Mouse (Mus musculus): Measurements from ENCODE around the gene Gm11020. TPM values are rescaled to one million over a fixed set of nuclear protein-coding genes. Genes with fewer than 3 reads are reported as not detected.

Gm11020 gene
- polyA plus RNA-seq, 1 experiment from 2014 or later = not detected

GRCm38 (mm10) chr8:104353186-104353585 lies 31.8 kb downstream of the Gm11020 start:
- H3K36me3 ChIP-seq (ENCODE audit: control insufficient read depth, insufficient read depth, low read length) = peaks cover 8% of the 10 kb centered on the region
- no peaks in the 10 kb centered on the region for H3K27me3 ChIP-seq (ENCODE audit: control insufficient read depth, insufficient read depth, low read depth, low read length)
- H3K9me3 ChIP-seq (replicated peaks; ENCODE audit: control insufficient read depth, low read length, poor library complexity, severe bottlenecking) = no peaks in the 10 kb centered on the region
- no peaks in the 10 kb centered on the region for H3K4me1 ChIP-seq (ENCODE audit: control insufficient read depth, insufficient read depth, low read length)
- WGBS = 48% methylated on average over 5 of the region's 5 CpGs
- no peak overlapping the region for H3K9ac ChIP-seq (ENCODE audit: low read depth, low read length)
- peak; percentile 63 for ATAC-seq
- H3K27ac ChIP-seq (ENCODE audit: low read length) = peak overlapping the region; percentile 53
- no peak overlapping the region for H3K4me3 ChIP-seq (ENCODE audit: low read depth, low read length)
- no peak overlapping the region for H3K4me2 ChIP-seq (ENCODE audit: low read length)

DNA sequence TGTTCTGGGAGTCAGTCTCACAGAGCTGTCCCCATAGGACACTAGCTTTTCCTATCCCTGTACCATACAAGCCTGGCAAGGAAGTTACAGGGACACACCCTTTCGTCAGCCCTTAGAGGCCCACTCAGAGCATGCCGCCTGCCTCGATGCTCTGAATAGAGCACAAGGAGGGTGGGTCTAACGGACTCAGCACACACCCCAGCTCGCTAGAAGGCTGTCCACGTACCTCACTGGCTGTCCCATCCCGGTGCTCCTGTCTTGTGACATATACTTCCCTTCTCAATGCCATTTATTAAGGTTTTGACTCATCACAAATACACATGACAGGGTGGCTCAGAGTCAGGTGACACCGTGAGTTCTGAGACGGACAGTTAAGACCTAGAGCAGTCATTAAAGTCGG lies 33.1 kb downstream of the Gm11020 start:
- no peak overlapping the region for H3K4me2 ChIP-seq (ENCODE audit: low read length)
- ATAC-seq = no peak
- no peak overlapping the region for H3K27ac ChIP-seq (ENCODE audit: low read length)
- 92% methylated on average over 10 of the region's 10 CpGs for WGBS
- H3K4me1 ChIP-seq (ENCODE audit: control insufficient read depth, insufficient read depth, low read length) = no peaks in the 10 kb centered on the region
- no peaks in the 10 kb centered on the region for H3K27me3 ChIP-seq (ENCODE audit: control insufficient read depth, insufficient read depth, low read depth, low read length)
- no peaks in the 10 kb centered on the region for H3K9me3 ChIP-seq (replicated peaks; ENCODE audit: control insufficient read depth, low read length, poor library complexity, severe bottlenecking)
- H3K36me3 ChIP-seq (ENCODE audit: control insufficient read depth, insufficient read depth, low read length) = peaks cover 8% of the 10 kb centered on the region
- H3K9ac ChIP-seq (ENCODE audit: low read depth, low read length) = no peak overlapping the region
- H3K4me3 ChIP-seq (ENCODE audit: low read depth, low read length) = no peak overlapping the region

- Histone ChIP-seq H3K27me3 (ENCODE audit: control insufficient read depth, insufficient read depth, low read depth, low read length) (no peaks in the 10 kb centered on the region), H3K4me2 (ENCODE audit: low read length) (no peak overlapping the region), H3K27ac (ENCODE audit: low read length) (no peak overlapping the region), H3K9me3 (replicated peaks; ENCODE audit: control insufficient read depth, low read length, poor library complexity, severe bottlenecking) (no peaks in the 10 kb centered on the region), H3K36me3 (ENCODE audit: control insufficient read depth, insufficient read depth, low read length) (peaks cover 8% of the 10 kb centered on the region), H3K4me1 (ENCODE audit: control insufficient read depth, insufficient read depth, low read length) (no peaks in the 10 kb centered on the region), H3K4me3 (ENCODE audit: low read depth, low read length) (no peak overlapping the region), H3K9ac (ENCODE audit: low read depth, low read length) (no peak overlapping the region)
- 63% methylated on average over 3 of the region's 3 CpGs for WGBS
- ATAC-seq = 0 out of 2 replicates have a peak, but pooled peaks have one; percentile 36
Observed at GRCm38 (mm10) chr8:104358637-104359036, 37.3 kb downstream of the Gm11020 start.

- no peak for ATAC-seq
- H3K9ac ChIP-seq (ENCODE audit: low read depth, low read length) = no peak overlapping the region
- WGBS = 65% methylated on average over 15 of the region's 15 CpGs
- H3K4me1 ChIP-seq (ENCODE audit: control insufficient read depth, insufficient read depth, low read length) = no peaks in the 10 kb centered on the region
- no peak overlapping the region for H3K27ac ChIP-seq (ENCODE audit: low read length)
- no peaks in the 10 kb centered on the region for H3K27me3 ChIP-seq (ENCODE audit: control insufficient read depth, insufficient read depth, low read depth, low read length)
- H3K4me2 ChIP-seq (ENCODE audit: low read length) = no peak overlapping the region
- no peaks in the 10 kb centered on the region for H3K9me3 ChIP-seq (replicated peaks; ENCODE audit: control insufficient read depth, low read length, poor library complexity, severe bottlenecking)
- H3K36me3 ChIP-seq (ENCODE audit: control insufficient read depth, insufficient read depth, low read length) = peaks cover 6% of the 10 kb centered on the region
- H3K4me3 ChIP-seq (ENCODE audit: low read depth, low read length) = no peak overlapping the region
Observed at GRCm38 (mm10) chr8:104359778-104360456, 38.5 kb downstream of the Gm11020 start.

DNA sequence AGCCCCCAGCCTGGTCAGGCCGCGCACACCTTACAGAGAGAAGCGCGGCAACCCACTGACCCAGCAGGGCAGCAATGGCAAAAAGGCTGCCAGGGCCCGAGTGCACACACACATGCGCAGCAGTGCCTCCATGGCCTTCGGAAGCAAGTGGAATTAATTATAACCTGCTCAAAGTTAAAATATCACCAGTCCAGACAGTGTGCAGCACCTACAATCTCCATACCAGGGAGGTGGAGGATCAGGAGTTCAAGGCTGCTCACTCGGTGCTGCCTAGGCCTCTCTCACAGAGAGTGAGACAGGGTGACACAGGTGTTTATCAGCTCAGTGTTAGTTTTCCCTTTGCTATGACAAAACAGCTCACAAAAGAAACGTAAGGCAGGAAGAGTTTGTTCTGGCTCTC lies 44.3 kb downstream of the Gm11020 start:
- Histone ChIP-seq H3K27ac (ENCODE audit: low read length) (no peak overlapping the region), H3K9ac (ENCODE audit: low read depth, low read length) (no peak overlapping the region), H3K27me3 (ENCODE audit: control insufficient read depth, insufficient read depth, low read depth, low read length) (no peaks in the 10 kb centered on the region), H3K9me3 (replicated peaks; ENCODE audit: control insufficient read depth, low read length, poor library complexity, severe bottlenecking) (no peaks in the 10 kb centered on the region), H3K4me2 (ENCODE audit: low read length) (no peak overlapping the region), H3K4me3 (ENCODE audit: low read depth, low read length) (no peak overlapping the region), H3K4me1 (ENCODE audit: control insufficient read depth, insufficient read depth, low read length) (peaks cover 10% of the 10 kb centered on the region), H3K36me3 (ENCODE audit: control insufficient read depth, insufficient read depth, low read length) (no peaks in the 10 kb centered on the region)
- 92% methylated on average over 9 of the region's 9 CpGs for WGBS
- ATAC-seq = no peak

DNA sequence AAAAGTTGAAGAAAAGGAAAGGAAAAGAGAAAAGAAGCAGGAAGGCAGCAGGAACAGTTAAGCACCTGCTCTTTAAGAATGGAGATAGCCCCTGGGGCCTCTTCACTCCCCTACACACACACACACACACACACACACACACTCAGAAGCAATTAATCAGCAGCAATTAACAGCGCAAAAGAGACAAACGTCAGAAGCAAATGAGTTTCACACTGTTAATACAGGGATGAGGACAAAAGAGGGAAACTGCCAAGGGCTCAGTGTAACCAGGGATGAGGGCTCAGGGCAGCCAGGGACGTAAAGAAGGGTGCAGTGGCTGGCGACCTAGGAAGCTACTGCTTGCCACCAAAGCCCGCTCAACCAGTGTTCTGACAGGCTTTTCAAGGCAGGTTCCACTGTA lies 46.0 kb downstream of the Gm11020 start:
- Histone ChIP-seq H3K27ac (ENCODE audit: low read length) (no peak overlapping the region), H3K9me3 (replicated peaks; ENCODE audit: control insufficient read depth, low read length, poor library complexity, severe bottlenecking) (no peaks in the 10 kb centered on the region), H3K4me3 (ENCODE audit: low read depth, low read length) (no peak overlapping the region), H3K4me1 (ENCODE audit: control insufficient read depth, insufficient read depth, low read length) (peaks cover 10% of the 10 kb centered on the region), H3K4me2 (ENCODE audit: low read length) (no peak overlapping the region), H3K9ac (ENCODE audit: low read depth, low read length) (peak overlapping the region; percentile 45; the same call in 1 of the 2 replicates), H3K27me3 (ENCODE audit: control insufficient read depth, insufficient read depth, low read depth, low read length) (no peaks in the 10 kb centered on the region), H3K36me3 (ENCODE audit: control insufficient read depth, insufficient read depth, low read length) (no peaks in the 10 kb centered on the region)
- ATAC-seq = no peak
- WGBS = 36% methylated on average over 5 of the region's 5 CpGs

DNA sequence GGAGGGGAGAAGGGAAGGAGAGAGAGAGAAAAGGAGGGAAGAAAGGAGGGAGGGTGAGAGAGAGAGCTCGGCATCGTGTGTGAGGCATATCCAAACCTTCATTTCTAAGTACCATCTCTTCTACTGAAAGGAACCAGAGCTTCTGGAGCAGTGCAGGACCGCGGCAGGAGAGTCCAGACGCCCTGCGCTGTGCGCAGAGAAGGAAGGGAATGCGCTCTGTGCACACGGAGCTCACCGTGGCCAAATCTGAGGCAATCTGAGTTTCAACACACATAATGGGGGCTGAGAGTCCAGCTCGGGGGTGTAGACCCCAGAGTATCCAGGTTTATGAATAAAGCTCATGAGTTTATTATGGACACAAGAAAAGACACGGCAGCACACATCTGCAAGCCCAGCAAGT lies 48.2 kb downstream of the Gm11020 start:
- Histone ChIP-seq H3K9ac (ENCODE audit: low read depth, low read length) (no peak overlapping the region), H3K27me3 (ENCODE audit: control insufficient read depth, insufficient read depth, low read depth, low read length) (no peaks in the 10 kb centered on the region), H3K9me3 (replicated peaks; ENCODE audit: control insufficient read depth, low read length, poor library complexity, severe bottlenecking) (no peaks in the 10 kb centered on the region), H3K4me1 (ENCODE audit: control insufficient read depth, insufficient read depth, low read length) (peaks cover 18% of the 10 kb centered on the region), H3K4me3 (ENCODE audit: low read depth, low read length) (no peak overlapping the region), H3K4me2 (ENCODE audit: low read length) (no peak overlapping the region), H3K27ac (ENCODE audit: low read length) (no peak overlapping the region), H3K36me3 (ENCODE audit: control insufficient read depth, insufficient read depth, low read length) (no peaks in the 10 kb centered on the region)
- ATAC-seq = peak; percentile 28; the same call in 1 of the 2 replicates
- 78% methylated on average over 12 of the region's 12 CpGs for WGBS

DNA sequence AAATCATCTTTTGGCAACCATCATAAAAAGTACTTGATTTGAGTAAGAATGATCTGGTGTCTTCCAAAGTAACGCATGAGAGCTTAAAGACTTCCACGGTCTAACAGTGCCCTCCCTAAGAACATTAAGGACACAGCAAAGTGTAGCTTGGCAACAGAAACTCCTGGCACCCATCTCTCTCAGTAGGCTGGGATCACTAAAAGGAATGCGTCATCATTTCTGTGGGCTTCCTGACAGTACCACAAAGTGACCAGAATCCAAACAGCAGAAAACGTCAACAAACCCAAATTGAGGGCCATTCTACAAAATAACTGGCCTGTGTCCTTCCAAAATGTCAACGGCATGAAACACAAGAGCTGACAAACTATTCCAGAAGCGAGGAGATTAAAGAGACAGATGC lies 48.7 kb downstream of the Gm11020 start:
- H3K27ac ChIP-seq (ENCODE audit: low read length) = no peak overlapping the region

GRCm38 (mm10) chr8:104371121-104371520 lies 49.8 kb downstream of the Gm11020 start:
- H3K4me1 ChIP-seq (ENCODE audit: control insufficient read depth, insufficient read depth, low read length) = peaks cover 31% of the 10 kb centered on the region
- 89% methylated on average over 6 of the region's 6 CpGs for WGBS
- H3K4me2 ChIP-seq (ENCODE audit: low read length) = no peak overlapping the region
- H3K27ac ChIP-seq (ENCODE audit: low read length) = no peak overlapping the region
- H3K9me3 ChIP-seq (replicated peaks; ENCODE audit: control insufficient read depth, low read length, poor library complexity, severe bottlenecking) = no peaks in the 10 kb centered on the region
- H3K27me3 ChIP-seq (ENCODE audit: control insufficient read depth, insufficient read depth, low read depth, low read length) = no peaks in the 10 kb centered on the region
- ATAC-seq = no peak
- no peak overlapping the region for H3K9ac ChIP-seq (ENCODE audit: low read depth, low read length)
- H3K36me3 ChIP-seq (ENCODE audit: control insufficient read depth, insufficient read depth, low read length) = no peaks in the 10 kb centered on the region
- no peak overlapping the region for H3K4me3 ChIP-seq (ENCODE audit: low read depth, low read length)

More for the DNA sequence above, 48.7 kb downstream of the Gm11020 start:
- H3K9me3 ChIP-seq (replicated peaks; ENCODE audit: control insufficient read depth, low read length, poor library complexity, severe bottlenecking) = no peaks in the 10 kb centered on the region
- H3K27me3 ChIP-seq (ENCODE audit: control insufficient read depth, insufficient read depth, low read depth, low read length) = no peaks in the 10 kb centered on the region
- no peak overlapping the region for H3K9ac ChIP-seq (ENCODE audit: low read depth, low read length)
- WGBS = 65% methylated on average over 6 of the region's 6 CpGs
- no peak overlapping the region for H3K4me3 ChIP-seq (ENCODE audit: low read depth, low read length)
- no peak overlapping the region for H3K4me2 ChIP-seq (ENCODE audit: low read length)
- ATAC-seq = no peak
- no peaks in the 10 kb centered on the region for H3K36me3 ChIP-seq (ENCODE audit: control insufficient read depth, insufficient read depth, low read length)
- peaks cover 23% of the 10 kb centered on the region for H3K4me1 ChIP-seq (ENCODE audit: control insufficient read depth, insufficient read depth, low read length)

All from midbrain, embryonic 16.5 days (tissue).